ENCODE assay signal across 28 mouse cellular contexts in genomic region chr3:142533185-142533584, GRCm38 (mm10). TPM values are rescaled to one million over a fixed set of nuclear protein-coding genes. Genes with fewer than 3 reads are reported as not detected.
DNase-seq lines count a peak whose midpoint lies in the region; ATAC-seq lines count a peak whose summit lies in the region.
"Had no signal": no experiment of that assay in that cellular context is flagged by ENCODE, and none has a peak within 500 bp of the region (broad histone marks: within the 10 kb centered on the region; RNA-seq: fewer than 3 reads in every experiment).

No protein-coding gene starts in this region.

- ATAC-seq in CD4-positive, CD25-positive, alpha-beta regulatory T cell, adult 4 months = peak; percentile 66
- ATAC-seq in forebrain, embryonic 12.5 days (ENCODE audit: low FRiP score) = no peak
- ATAC-seq: forebrain, embryonic 14.5 days; forebrain, postnatal 0 days; intestine, embryonic 16.5 days; Patski had no signal

- H3K4me1 ChIP-seq in forebrain, embryonic 12.5 days = peaks cover 13% of the 10 kb centered on the region
- H3K4me1 ChIP-seq: hindbrain, embryonic 12.5 days; hindbrain, embryonic 15.5 days had no signal

- no peak overlapping the region for H3K9ac ChIP-seq in forebrain, embryonic 12.5 days
- H3K9ac ChIP-seq: embryonic facial prominence, embryonic 13.5 days; forebrain, postnatal 0 days; hindbrain, embryonic 12.5 days; hindbrain, embryonic 15.5 days had no signal

- 93% methylated on average over 3 of the region's 3 CpGs for WGBS in forebrain, embryonic 12.5 days

- no peak overlapping the region for H3K4me3 ChIP-seq in forebrain, embryonic 12.5 days (replicated peaks)
- H3K4me3 ChIP-seq: embryonic facial prominence, embryonic 10.5 days; embryonic facial prominence, embryonic 13.5 days; erythroblast, embryonic 14.5 days; forebrain, embryonic 10.5 days; gastrocnemius, adult 2 months; hindbrain, embryonic 12.5 days; hindbrain, embryonic 15.5 days had no signal

- peak; percentile 60 for DNase-seq in CD4-positive helper T cell, adult 2 months (ENCODE audit: low read depth, low spot score)
- peak; percentile 83 for DNase-seq in induced T-regulatory cell, adult 2 months (ENCODE audit: low read depth)
- DNase-seq in natural killer cell, adult 2 months (ENCODE audit: low spot score in 2 of 2) = peak; percentile 16 to 44
- DNase-seq in urinary bladder, postnatal 25 days (ENCODE audit: low spot score) = no peak
- DNase-seq in thymus, postnatal 25 days = no peak
- DNase-seq: adrenal gland, postnatal 10 days; adrenal gland, postnatal 36 days; B cell, adult 2 months; cerebellum, adult 18-20 months; cerebellum, adult 9-10 months; cerebellum, postnatal 14 days; forebrain, postnatal 0 days; gastrocnemius, adult 2 months; gastrocnemius, postnatal 14 days had no signal

- no peaks in the 10 kb centered on the region for H3K36me3 ChIP-seq in forebrain, embryonic 12.5 days (replicated peaks)
- H3K36me3 ChIP-seq: embryonic facial prominence, embryonic 10.5 days; embryonic facial prominence, embryonic 13.5 days; forebrain, embryonic 10.5 days; G1E; hindbrain, embryonic 12.5 days; hindbrain, embryonic 15.5 days had no signal

- no peak overlapping the region for H3K27ac ChIP-seq in forebrain, embryonic 12.5 days
- H3K27ac ChIP-seq: embryonic facial prominence, embryonic 10.5 days; embryonic facial prominence, embryonic 13.5 days; forebrain, embryonic 10.5 days; gastrocnemius, adult 2 months; hindbrain, embryonic 12.5 days; hindbrain, embryonic 15.5 days had no signal

- H3K4me2 ChIP-seq in forebrain, embryonic 12.5 days = no peak overlapping the region
- H3K4me2 ChIP-seq: embryonic facial prominence, embryonic 13.5 days; heart, embryonic 11.5 days; hindbrain, embryonic 12.5 days; hindbrain, embryonic 15.5 days had no signal

- peaks cover 15% of the 10 kb centered on the region; the same call in 1 of the 2 replicates for H3K27me3 ChIP-seq in forebrain, embryonic 12.5 days
- H3K27me3 ChIP-seq: CH12.LX, Patski had no signal

- H3K9me3 ChIP-seq in forebrain, embryonic 12.5 days = no peaks in the 10 kb centered on the region
- H3K9me3 ChIP-seq: embryonic facial prominence, embryonic 10.5 days; embryonic facial prominence, embryonic 13.5 days; forebrain, embryonic 10.5 days; G1E; hindbrain, embryonic 12.5 days; hindbrain, embryonic 15.5 days had no signal

RNA-seq across cellular contexts. Expression of gene Gbp7, which starts 3.0 kb away (rescaled TPM):
- 100 to 1,000 TPM; 242 to 294 TPM for polyA plus RNA-seq in CD4-positive, CD25-positive, alpha-beta regulatory T cell, adult 4 months (2017; shearing (Covaris generic))
- polyA plus RNA-seq in forebrain, embryonic 12.5 days (2016; fragmentation: Nextera tagmentation; extraction: Ambion mirVana) = 1.1 and 1.3 TPM in 2 replicates

RNA-seq across cellular contexts. Expression of gene Gbp3, which starts 26.6 kb away (rescaled TPM):
- polyA plus RNA-seq in CD4-positive, CD25-positive, alpha-beta regulatory T cell, adult 4 months (2017; shearing (Covaris generic)) = 100 to 1,000 TPM; 101 to 122 TPM
- 0.38 and 0.74 TPM in 2 replicates for polyA plus RNA-seq in forebrain, embryonic 12.5 days (2016; fragmentation: Nextera tagmentation; extraction: Ambion mirVana)
- polyA plus RNA-seq: erythroblast, embryonic 14.5 days; G1E had no signal

RNA-seq across cellular contexts. Expression of gene Gbp5, which starts 39.4 kb away (rescaled TPM):
- polyA plus RNA-seq in CD4-positive, CD25-positive, alpha-beta regulatory T cell, adult 4 months (2017; shearing (Covaris generic)) = 10 to 100 TPM; 18.3 to 29.5 TPM
- polyA plus RNA-seq in forebrain, embryonic 12.5 days (2016; fragmentation: Nextera tagmentation; extraction: Ambion mirVana) = 0.12 and 0.14 TPM in 2 replicates
- polyA plus RNA-seq: embryonic facial prominence, embryonic 10.5 days; erythroblast, embryonic 14.5 days; forebrain, embryonic 10.5 days; forebrain, embryonic 14.5 days; G1E; heart, embryonic 11.5 days had no signal

Comparison
In these comparisons a context has a peak if more than half of its experiments do, and no peak if none do; other contexts are left out.
1. DNase-seq: peak in CD4-positive helper T cell, adult 2 months (single experiment), induced T-regulatory cell, adult 2 months (single experiment) and natural killer cell, adult 2 months (2 of 2); none in urinary bladder, postnatal 25 days (single experiment) and thymus, postnatal 25 days (single experiment).
2. RNA of gene Gbp7, which starts 3.0 kb away (polyA plus RNA-seq): 242 to 294 TPM in CD4-positive, CD25-positive, alpha-beta regulatory T cell, adult 4 months; 1.1 to 1.3 TPM in forebrain, embryonic 12.5 days; every median in the first group is over 100 times any median in the second.
3. RNA of gene Gbp3, which starts 26.6 kb away (polyA plus RNA-seq): 101 to 122 TPM in CD4-positive, CD25-positive, alpha-beta regulatory T cell, adult 4 months; 0.38 to 0.74 TPM in forebrain, embryonic 12.5 days; every median in the first group is over 10 times any median in the second.
4. RNA of gene Gbp5, which starts 39.4 kb away (polyA plus RNA-seq): 18.3 to 29.5 TPM in CD4-positive, CD25-positive, alpha-beta regulatory T cell, adult 4 months; 0.12 to 0.14 TPM in forebrain, embryonic 12.5 days; every median in the first group is over 10 times any median in the second.